Mouse (Mus musculus) lung, postnatal 0 days (tissue): ENCODE measurements around the gene Arf1. TPM values are rescaled to one million over a fixed set of nuclear protein-coding genes. Genes with fewer than 3 reads are reported as not detected.

Experiments
- ATAC-seq: fragments of 200-750 bp; cut with Nextera tagmentation; 2 replicates; pipeline ENCODE4 v1.8.0; 2017; ENCODE audit warnings: moderate library complexity
- DNase-seq: peaks from one replicate; pipeline ENCODE4 v3.0.0-alpha.2; 2016; ENCODE audit warnings: low spot score
- H3K27ac ChIP-seq: fragments of 300-500 bp; sonication (generic); 2 replicates; pipeline ENCODE4 v1.5.1; 2014; ENCODE audit warnings: antibody characterized with exemption, mild to moderate bottlenecking, low read length, mixed read lengths
- H3K27me3 ChIP-seq: fragments of 300-500 bp; sonication (generic); replicated peaks from 2 replicates; pipeline ENCODE4 v1.6.1; 2014; ENCODE audit warnings: low read length, mixed read lengths; ENCODE audit not compliant: insufficient read depth
- H3K36me3 ChIP-seq: fragments of 300-500 bp; sonication (generic); 2 replicates; pipeline ENCODE4 v1.6.1; 2014; ENCODE audit warnings: low read length, mixed read lengths; ENCODE audit not compliant: insufficient read depth
- H3K4me1 ChIP-seq: fragments of 300-500 bp; sonication (generic); 2 replicates; pipeline ENCODE4 v1.6.1; 2014; ENCODE audit warnings: antibody characterized with exemption, low read depth, low read length, mixed read lengths; ENCODE audit not compliant: insufficient read depth
- H3K4me2 ChIP-seq: fragments of 300-500 bp; sonication (generic); replicated peaks from 2 replicates; pipeline ENCODE4 v1.6.1; 2014; ENCODE audit warnings: low read depth, mild to moderate bottlenecking, low read length, moderate library complexity, mixed read lengths
- H3K4me3 ChIP-seq: fragments of 300-500 bp; sonication (generic); 2 replicates; pipeline ENCODE4 v1.5.1; 2014; ENCODE audit warnings: low read depth, low read length
- H3K9ac ChIP-seq: fragments of 300-500 bp; sonication (generic); replicated peaks from 2 replicates; pipeline ENCODE4 v1.6.1; 2014; ENCODE audit warnings: low read depth, mild to moderate bottlenecking
- H3K9me3 ChIP-seq: fragments of 300-500 bp; sonication (generic); 2 replicates; pipeline ENCODE4 v1.6.1; 2016; ENCODE audit warnings: low read length, mixed read lengths
- CTCF ChIP-seq: IDR thresholded peaks from 2 replicates; pipeline ENCODE4 v1.5.1; 2016; ENCODE audit warnings: antibody characterized with exemption, mild to moderate bottlenecking
- EP300 ChIP-seq: IDR thresholded peaks from 2 replicates; pipeline ENCODE4 v1.6.1; 2016; ENCODE audit warnings: antibody characterized with exemption, mild to moderate bottlenecking, control low read depth
- WGBS: fragments of 180-500 bp; shearing (Covaris S2); extraction: QIAGEN DNeasy Blood & Tissue Kit; methylation state at CpG from one replicate; pipeline ENCODE4 v1.1.7; 2014; 5-methylcytosine and 5-hydroxymethylcytosine counted together
- polyA plus RNA-seq: library from polyadenylated mRNA; unstranded; fragments of >200 nt; fragmentation: Nextera tagmentation; extraction: Ambion mirVana; gene quantifications from 2 replicates; pipeline ENCODE4 v1.2.1, GENCODE M21; 2015

Arf1 gene
- polyA plus RNA-seq, 1 experiment from 2014 or later: 647 TPM

- DNase-seq: peak; percentile 85
- H3K4me2 ChIP-seq: 0 out of 2 replicates have a peak overlapping the region, but pooled peaks have one; percentile 17
- H3K27ac ChIP-seq: peak overlapping the region; percentile 59
- WGBS: 22% methylated on average over 3 of the region's 3 CpGs
- TF ChIP-seq EP300 (no peak), CTCF (peak; percentile 89)
- no peaks in the 10 kb centered on the region for H3K27me3 ChIP-seq
- no peak overlapping the region for H3K4me3 ChIP-seq
- no peak overlapping the region for H3K9ac ChIP-seq
- peaks cover 3% of the 10 kb centered on the region; the same call in 1 of the 2 replicates for H3K4me1 ChIP-seq
- H3K36me3 ChIP-seq: 0 out of 2 replicates have a peak, but pooled peaks cover 12% of the 10 kb centered on the region
- ATAC-seq: peak; percentile 76
- no peaks in the 10 kb centered on the region for H3K9me3 ChIP-seq
These were observed 44.2 kb downstream of the Arf1 start for GRCm38 (mm10) chr11:59183821-59184220.

- H3K36me3 ChIP-seq: 0 out of 2 replicates have a peak, but pooled peaks cover 12% of the 10 kb centered on the region
- H3K4me2 ChIP-seq: 0 out of 2 replicates have a peak within 1 kb of the TSS, but pooled peaks have one; percentile 17
- no peak within 1 kb of the TSS for H3K9ac ChIP-seq
- peaks cover 6% of the 10 kb centered on the region; the same call in 1 of the 2 replicates for H3K27me3 ChIP-seq
- DNase-seq: peak; percentile 56
- 35% methylated on average over 3 of the region's 3 CpGs for WGBS
- H3K9me3 ChIP-seq: no peaks in the 10 kb centered on the region
- no peak within 1 kb of the TSS for H3K4me3 ChIP-seq
- H3K4me1 ChIP-seq: peaks cover 3% of the 10 kb centered on the region; the same call in 1 of the 2 replicates
- TF ChIP-seq EP300: no peak
- TF ChIP-seq CTCF: no peak
- peak; percentile 66 for ATAC-seq
- peak within 1 kb of the TSS; percentile 59 for H3K27ac ChIP-seq
These were observed 45.2 kb downstream of the Arf1 start, which contains the start of gene Gjc2 for GRCm38 (mm10) chr11:59182864-59183331. Gene Gjc2, minus strand, starts transcription at chr11:59183213.

GRCm38 (mm10) chr11:59176921-59177320 lies 51.1 kb downstream of the Arf1 start:
- no peak for DNase-seq
- ATAC-seq: peak; percentile 26; the same call in 1 of the 2 replicates
- TF ChIP-seq EP300 (no peak), CTCF (no peak)
- no peaks in the 10 kb centered on the region for H3K36me3 ChIP-seq
- 5% methylated on average over 34 of the region's 34 CpGs for WGBS
- no peak overlapping the region for H3K9ac ChIP-seq
- no peaks in the 10 kb centered on the region for H3K4me1 ChIP-seq
- H3K4me2 ChIP-seq: peak overlapping the region; percentile 44
- H3K27me3 ChIP-seq: peaks cover 33% of the 10 kb centered on the region
- no peak overlapping the region for H3K27ac ChIP-seq
- peak overlapping the region; percentile 17 for H3K4me3 ChIP-seq
- no peaks in the 10 kb centered on the region for H3K9me3 ChIP-seq

GRCm38 (mm10) chr11:59176475-59176874 lies 51.6 kb downstream of the Arf1 start:
- Histone ChIP-seq H3K4me3 (peak overlapping the region; percentile 17), H3K36me3 (no peaks in the 10 kb centered on the region), H3K4me2 (peak overlapping the region; percentile 44), H3K9ac (no peak overlapping the region), H3K27ac (no peak overlapping the region), H3K4me1 (no peaks in the 10 kb centered on the region), H3K27me3 (peaks cover 33% of the 10 kb centered on the region), H3K9me3 (no peaks in the 10 kb centered on the region)
- TF ChIP-seq CTCF (no peak), EP300 (no peak)
- 3% methylated on average over 46 of the region's 48 CpGs for WGBS
- ATAC-seq: 0 out of 2 replicates have a peak, but pooled peaks have one; percentile 8
- no peak for DNase-seq

- H3K27ac ChIP-seq: no peak overlapping the region
- ATAC-seq: no peak
- WGBS: 50% methylated on average over 6 of the region's 6 CpGs
- no peaks in the 10 kb centered on the region for H3K4me1 ChIP-seq
- no peaks in the 10 kb centered on the region for H3K9me3 ChIP-seq
- no peak for DNase-seq
- H3K4me3 ChIP-seq: no peak overlapping the region
- peaks cover 33% of the 10 kb centered on the region for H3K27me3 ChIP-seq
- TF ChIP-seq EP300 (no peak), CTCF (no peak)
- no peak overlapping the region for H3K9ac ChIP-seq
- H3K4me2 ChIP-seq: no peak overlapping the region
- no peaks in the 10 kb centered on the region for H3K36me3 ChIP-seq
These were observed 53.8 kb downstream of the Arf1 start for GRCm38 (mm10) chr11:59174189-59174838.

GRCm38 (mm10) chr11:59170549-59170948 lies 57.5 kb downstream of the Arf1 start:
- Histone ChIP-seq H3K27ac (no peak overlapping the region), H3K9ac (no peak overlapping the region), H3K27me3 (peaks cover 4% of the 10 kb centered on the region; the same call in 1 of the 2 replicates), H3K4me1 (no peaks in the 10 kb centered on the region), H3K4me2 (no peak overlapping the region), H3K4me3 (no peak overlapping the region), H3K9me3 (no peaks in the 10 kb centered on the region), H3K36me3 (no peaks in the 10 kb centered on the region)
- ATAC-seq (peak; percentile 58; the same call in 1 of the 2 replicates), DNase-seq (no peak)
- 57% methylated on average over 4 of the region's 4 CpGs for WGBS
- TF ChIP-seq CTCF: no peak
- no peak for TF ChIP-seq EP300
